Mouse (Mus musculus) forebrain, embryonic 14.5 days (tissue): Measurements from ENCODE around the gene Plekha4. TPM values are rescaled to one million over a fixed set of nuclear protein-coding genes. Genes with fewer than 3 reads are reported as not detected.
A peak's percentile ranks its signal among the peaks of the same experiment; 100 is the strongest.

Source experiments
- ATAC-seq: fragments of 200-750 bp; cut with Nextera tagmentation; 2 replicates; pipeline ENCODE4 v1.8.0; 2017; ENCODE audit warnings: mild to moderate bottlenecking, moderate library complexity
- DNase-seq: peaks from one replicate; pipeline ENCODE4 v3.0.0-alpha.2; 2015; ENCODE audit warnings: low spot score
- H3K27ac ChIP-seq: fragments of 300-500 bp; sonication (generic); 2 replicates; pipeline ENCODE4 v1.5.1; 2014; ENCODE audit warnings: low read depth, mild to moderate bottlenecking, control low read depth, low read length, moderate library complexity
- H3K27me3 ChIP-seq: fragments of 300-500 bp; sonication (generic); replicated peaks from 2 replicates; pipeline ENCODE4 v1.6.1; 2014; ENCODE audit warnings: low read length, control low read depth, mixed read lengths; ENCODE audit not compliant: control insufficient read depth, insufficient read depth
- H3K36me3 ChIP-seq: fragments of 300-500 bp; sonication (generic); 2 replicates; pipeline ENCODE4 v1.6.1; 2014; ENCODE audit warnings: low read length, control low read depth; ENCODE audit not compliant: control insufficient read depth, insufficient read depth
- H3K4me1 ChIP-seq: fragments of 300-500 bp; sonication (generic); 2 replicates; pipeline ENCODE4 v1.6.1; 2014; ENCODE audit warnings: antibody characterized with exemption, low read length, control low read depth; ENCODE audit not compliant: control insufficient read depth, insufficient read depth
- H3K4me2 ChIP-seq: fragments of 300-500 bp; sonication (generic); 2 replicates; pipeline ENCODE4 v1.6.1; 2014; ENCODE audit warnings: mild to moderate bottlenecking, control low read depth, low read length
- H3K4me3 ChIP-seq: fragments of 300-500 bp; sonication (generic); 2 replicates; pipeline ENCODE4 v1.5.1; 2014; ENCODE audit warnings: low read depth, low read length, control low read depth
- H3K9ac ChIP-seq: fragments of 300-500 bp; sonication (generic); 2 replicates; pipeline ENCODE4 v1.6.1; 2014; ENCODE audit warnings: mild to moderate bottlenecking, low read length, control low read depth, moderate library complexity
- H3K9me3 ChIP-seq: fragments of 300-500 bp; sonication (generic); replicated peaks from 2 replicates; pipeline ENCODE4 v1.6.1; 2016; ENCODE audit warnings: low read length, control low read depth, mixed read lengths; ENCODE audit not compliant: control insufficient read depth
- WGBS: fragments of 180-500 bp; shearing (Covaris S2); extraction: QIAGEN DNeasy Blood & Tissue Kit; methylation state at CpG from one replicate; pipeline ENCODE4 v1.1.7; 2014; 5-methylcytosine and 5-hydroxymethylcytosine counted together
- polyA plus RNA-seq: library from polyadenylated mRNA; unstranded; fragments of >200 nt; fragmentation: Nextera tagmentation; extraction: Ambion mirVana; gene quantifications from 2 replicates; pipeline ENCODE4 v1.2.1, GENCODE M21; 2014

The Plekha4 gene
- polyA plus RNA-seq, 1 experiment from 2014 or later = 0.76 TPM

DNA sequence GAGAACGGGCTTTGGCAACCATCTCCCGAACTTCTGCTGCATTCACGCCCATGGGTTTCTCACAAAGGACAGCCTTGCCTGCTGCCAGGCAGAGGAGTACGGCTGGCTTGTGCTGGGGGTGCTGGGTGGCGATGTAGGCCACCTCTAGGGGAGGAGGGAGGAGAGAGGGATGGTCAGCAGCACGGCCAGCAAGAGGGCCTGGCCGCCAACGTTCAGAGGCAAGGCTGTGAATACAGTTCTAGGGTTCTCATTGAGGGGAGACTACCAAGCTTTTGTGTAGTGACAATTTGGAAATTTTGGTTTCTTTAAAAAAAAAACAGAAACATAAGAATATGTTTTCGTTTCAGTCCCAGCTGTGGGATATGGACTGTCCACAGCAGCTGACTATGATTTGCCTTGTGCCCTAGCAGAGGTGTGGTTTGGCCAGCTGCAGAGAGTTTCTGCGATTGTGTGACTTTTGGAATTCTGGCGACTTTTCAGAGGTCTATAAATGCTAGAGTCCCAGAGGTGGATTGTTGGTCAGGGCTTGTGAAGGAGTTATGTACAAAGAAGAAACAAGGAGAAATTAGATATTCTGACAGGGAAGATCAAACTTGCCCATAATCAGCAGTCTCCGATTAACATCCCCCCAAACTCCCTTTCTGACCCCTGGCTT is 39.2 kb upstream of the Plekha4 start, which contains the start of gene Gm45808:
Gene Gm45808 (minus strand): TSS at position 51 of the 655 bp plus-strand sequence.
- 77% methylated on average over 12 of the region's 12 CpGs for WGBS
- ATAC-seq = no peak
- H3K4me2 ChIP-seq = no peak within 1 kb of the TSS

GRCm38 (mm10) chr7:45487861-45488292 is 38.3 kb upstream of the Plekha4 start:
- H3K9ac ChIP-seq = peak overlapping the region; percentile 68
- no peaks in the 10 kb centered on the region for H3K27me3 ChIP-seq
- peak overlapping the region; percentile 38 for H3K4me3 ChIP-seq
- H3K9me3 ChIP-seq = no peaks in the 10 kb centered on the region
- peaks cover 9% of the 10 kb centered on the region; the same call in 1 of the 2 replicates for H3K36me3 ChIP-seq
- 16% methylated on average over 11 of the region's 11 CpGs for WGBS
- peak overlapping the region; percentile 63 for H3K4me2 ChIP-seq
- H3K27ac ChIP-seq = peak overlapping the region; percentile 46
- ATAC-seq = peak; percentile 53
- peak; percentile 27 for DNase-seq
- H3K4me1 ChIP-seq = no peaks in the 10 kb centered on the region; the same call in 1 of the 2 replicates

More for the DNA sequence above, 39.2 kb upstream of the Plekha4 start, which contains the start of gene Gm45808:
- no peaks in the 10 kb centered on the region; the same call in 1 of the 2 replicates for H3K4me1 ChIP-seq
- no peak within 1 kb of the TSS for H3K4me3 ChIP-seq
- H3K27me3 ChIP-seq = no peaks in the 10 kb centered on the region
- DNase-seq = no peak
- no peaks in the 10 kb centered on the region for H3K9me3 ChIP-seq
- H3K9ac ChIP-seq = no peak within 1 kb of the TSS
- H3K36me3 ChIP-seq = peaks cover under 1% of the 10 kb centered on the region; the same call in 1 of the 2 replicates
- H3K27ac ChIP-seq = no peak within 1 kb of the TSS

DNA sequence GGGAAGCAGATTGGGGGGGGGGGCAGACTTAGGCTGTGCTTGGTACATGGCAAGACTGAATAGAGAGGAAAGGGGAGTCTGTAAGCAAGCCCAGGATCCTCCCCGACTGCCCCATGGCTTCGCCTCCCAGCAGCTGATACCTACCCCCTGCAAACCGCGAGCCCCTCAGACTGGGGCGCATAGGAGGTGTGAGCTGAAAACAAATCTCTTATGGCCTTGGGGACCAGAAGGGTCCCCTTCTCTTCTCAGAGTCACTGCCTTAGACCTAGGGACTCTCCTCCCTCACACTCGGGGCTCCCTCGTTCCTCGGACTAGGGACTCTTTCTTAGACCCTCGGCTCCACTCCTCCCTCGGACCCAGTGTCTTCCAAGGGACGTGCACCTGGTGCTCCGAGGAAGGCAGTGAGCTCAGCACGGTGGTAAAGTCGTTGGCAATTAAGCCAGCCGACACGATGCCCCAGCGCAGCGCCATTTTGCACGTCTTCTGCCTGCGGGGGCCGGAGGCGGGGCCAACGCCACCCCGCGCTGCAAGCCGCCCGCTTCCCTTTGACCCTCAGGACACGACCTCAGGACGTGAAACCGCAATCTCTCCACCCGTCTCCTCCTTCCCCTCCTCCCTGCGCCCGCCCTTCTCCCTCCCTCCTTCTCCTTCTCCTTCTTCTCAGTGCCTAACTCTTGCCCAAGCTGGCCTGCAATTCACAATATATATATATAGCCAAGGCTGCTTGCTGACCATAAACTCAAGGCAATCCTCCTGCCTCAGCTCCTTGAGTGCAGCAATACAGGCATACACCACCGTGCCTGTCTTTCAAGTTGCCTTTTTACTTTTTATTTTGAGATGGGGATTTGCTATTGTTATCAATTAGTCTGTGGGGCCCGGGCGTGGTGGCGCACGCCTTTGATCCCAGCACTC is 37.6 kb upstream of the Plekha4 start, which contains the start of gene Dhdh:
Gene Dhdh (minus strand): TSS at position 513 of the 912 bp plus-strand sequence.
- no peaks in the 10 kb centered on the region for H3K9me3 ChIP-seq
- peak within 1 kb of the TSS; percentile 63 for H3K4me2 ChIP-seq
- H3K4me3 ChIP-seq = peak within 1 kb of the TSS; percentile 38
- 7% methylated on average over 37 of the region's 38 CpGs for WGBS
- peak; percentile 69 for ATAC-seq
- peak; percentile 36 for DNase-seq
- H3K9ac ChIP-seq = peak within 1 kb of the TSS; percentile 68
- H3K36me3 ChIP-seq = peaks cover 16% of the 10 kb centered on the region
- no peaks in the 10 kb centered on the region for H3K27me3 ChIP-seq
- H3K4me1 ChIP-seq = no peaks in the 10 kb centered on the region; the same call in 1 of the 2 replicates
- peak within 1 kb of the TSS; percentile 46 for H3K27ac ChIP-seq

- ATAC-seq = no peak
- Histone ChIP-seq H3K9ac (no peak overlapping the region), H3K27me3 (no peaks in the 10 kb centered on the region), H3K4me3 (no peak overlapping the region), H3K4me1 (no peaks in the 10 kb centered on the region; the same call in 1 of the 2 replicates), H3K36me3 (peaks cover 26% of the 10 kb centered on the region), H3K27ac (no peak overlapping the region), H3K4me2 (no peak overlapping the region), H3K9me3 (no peaks in the 10 kb centered on the region)
- no peak for DNase-seq
- WGBS = 89% methylated on average over 7 of the region's 7 CpGs
Measured at GRCm38 (mm10) chr7:45489578-45489977, 36.6 kb upstream of the Plekha4 start.

GRCm38 (mm10) chr7:45490822-45491221 is 35.3 kb upstream of the Plekha4 start:
- Histone ChIP-seq H3K9me3 (no peaks in the 10 kb centered on the region), H3K27me3 (no peaks in the 10 kb centered on the region), H3K36me3 (peaks cover 38% of the 10 kb centered on the region), H3K9ac (no peak overlapping the region), H3K27ac (no peak overlapping the region), H3K4me1 (no peaks in the 10 kb centered on the region; the same call in 1 of the 2 replicates), H3K4me2 (no peak overlapping the region), H3K4me3 (no peak overlapping the region)
- DNase-seq (no peak), ATAC-seq (0 out of 2 replicates have a peak, but pooled peaks have one; percentile 19)
- 58% methylated on average over 9 of the region's 9 CpGs for WGBS

DNA sequence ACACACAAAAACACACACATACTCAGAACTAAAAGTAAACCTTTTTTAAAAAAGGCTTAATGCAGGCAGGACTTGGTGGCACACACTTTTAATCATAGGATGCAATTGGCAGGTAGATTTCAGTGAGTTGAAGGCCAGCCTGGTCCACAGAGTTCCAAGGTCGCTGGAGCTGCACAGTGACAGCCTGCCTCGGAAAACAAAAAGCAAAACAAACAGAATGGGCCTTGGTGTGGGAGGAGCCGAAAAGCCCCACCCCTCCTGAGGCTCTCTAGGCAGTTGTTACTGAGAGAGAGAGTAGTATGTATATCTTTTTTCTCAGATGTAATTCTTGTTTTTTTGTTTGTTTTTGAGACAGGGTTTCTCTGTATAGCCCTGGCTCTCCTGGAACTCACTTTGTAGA is 34.9 kb upstream of the Plekha4 start:
- Histone ChIP-seq H3K27ac (no peak overlapping the region), H3K27me3 (no peaks in the 10 kb centered on the region), H3K4me3 (no peak overlapping the region), H3K9ac (no peak overlapping the region), H3K9me3 (no peaks in the 10 kb centered on the region), H3K4me2 (no peak overlapping the region), H3K36me3 (peaks cover 43% of the 10 kb centered on the region), H3K4me1 (no peaks in the 10 kb centered on the region; the same call in 1 of the 2 replicates)
- ATAC-seq = no peak
- no peak for DNase-seq
- WGBS = 23% methylated on average over 3 of the region's 3 CpGs

DNA sequence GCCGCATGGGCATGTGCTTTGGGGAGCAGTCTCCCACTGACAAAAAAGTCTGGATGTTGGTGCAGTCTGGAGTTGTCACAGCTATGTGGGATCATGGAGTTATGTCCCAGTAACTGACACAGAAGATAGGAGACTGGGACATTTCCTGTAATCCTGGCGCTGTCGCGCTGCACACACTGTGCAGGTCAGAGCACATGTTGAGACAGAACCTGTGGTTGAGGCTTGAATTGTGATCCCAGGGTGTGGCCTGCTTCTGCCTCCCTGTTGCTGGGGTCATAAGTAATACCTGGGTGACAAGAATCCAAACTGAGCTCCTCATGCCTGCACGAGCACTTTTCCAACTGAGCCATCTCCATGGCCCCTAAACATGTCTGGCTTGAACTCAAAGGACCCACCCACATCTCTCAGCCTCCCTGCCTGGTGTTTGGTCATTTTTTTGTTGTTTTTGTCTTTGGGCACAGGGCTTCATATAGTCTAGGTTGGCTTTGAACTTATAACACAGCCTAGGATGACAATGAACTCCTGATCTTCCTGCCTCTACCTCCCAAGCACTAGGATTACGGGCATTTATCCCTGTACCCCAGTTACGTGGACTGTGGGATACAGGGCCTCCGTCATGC is 33.8 kb upstream of the Plekha4 start:
- DNase-seq = no peak
- Histone ChIP-seq H3K36me3 (peaks cover 54% of the 10 kb centered on the region), H3K9me3 (no peaks in the 10 kb centered on the region), H3K9ac (no peak overlapping the region), H3K27me3 (no peaks in the 10 kb centered on the region), H3K4me1 (no peaks in the 10 kb centered on the region; the same call in 1 of the 2 replicates), H3K4me2 (no peak overlapping the region), H3K4me3 (no peak overlapping the region), H3K27ac (no peak overlapping the region)
- 96% methylated on average over 8 of the region's 8 CpGs for WGBS
- no peak for ATAC-seq

GRCm38 (mm10) chr7:45492951-45493350 is 33.2 kb upstream of the Plekha4 start:
- no peak for DNase-seq
- Histone ChIP-seq H3K4me3 (no peak overlapping the region), H3K4me2 (no peak overlapping the region), H3K9ac (no peak overlapping the region), H3K36me3 (peaks cover 60% of the 10 kb centered on the region), H3K9me3 (no peaks in the 10 kb centered on the region), H3K27me3 (no peaks in the 10 kb centered on the region), H3K27ac (no peak overlapping the region), H3K4me1 (no peaks in the 10 kb centered on the region; the same call in 1 of the 2 replicates)
- no peak for ATAC-seq
- 96% methylated on average over 5 of the region's 5 CpGs for WGBS
